In the genomic region with DNA sequence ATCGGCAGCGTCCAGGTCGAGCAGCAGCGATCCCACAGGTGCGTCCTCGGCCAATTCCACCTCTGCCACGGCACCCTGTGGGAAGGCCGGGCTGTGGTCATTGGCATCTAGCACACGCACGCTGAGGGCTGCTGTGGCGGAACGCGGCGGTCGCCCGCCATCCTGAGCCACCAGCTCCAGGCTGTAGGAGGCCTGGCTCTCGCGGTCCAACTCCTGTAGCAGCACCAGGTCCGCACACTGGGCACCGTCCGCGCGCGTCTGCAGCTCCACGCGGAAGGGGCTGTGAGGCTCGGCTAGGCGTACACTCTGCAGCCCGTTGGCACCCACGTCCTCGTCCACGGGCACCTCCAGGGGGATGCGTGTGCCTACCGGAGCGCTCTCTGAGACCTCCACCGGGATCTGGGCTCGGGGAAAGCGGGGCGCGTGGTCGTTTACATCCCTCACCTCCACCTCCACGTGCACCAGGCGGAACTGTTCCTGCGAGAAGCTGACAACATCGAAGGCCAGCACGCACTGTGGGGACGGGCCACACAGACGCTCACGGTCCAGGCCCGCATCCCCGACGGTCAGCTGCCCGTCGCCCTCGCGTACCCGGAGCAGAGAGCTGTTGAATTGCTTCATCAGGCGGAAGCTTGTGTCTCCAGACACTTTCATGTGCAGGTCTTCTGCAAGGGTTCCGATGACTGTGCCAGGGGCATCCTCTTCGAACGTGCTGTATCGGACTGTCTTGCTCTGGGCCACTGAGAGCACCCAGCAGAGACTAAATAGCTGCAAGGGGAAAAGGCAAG, we compare ENCODE assay signal across 8 mouse cellular contexts. TPM values are rescaled to one million over a fixed set of nuclear protein-coding genes. Genes with fewer than 3 reads are reported as not detected.
DNase-seq lines count a peak whose midpoint lies in the region; ATAC-seq and TF ChIP-seq lines count a peak whose summit lies in the region.

No protein-coding gene starts in this region.

- H3K4me3 ChIP-seq in heart, adult 2 months = peak overlapping the region; percentile 4
- H3K4me3 ChIP-seq in testis, adult 2 months (ENCODE audit: control insufficient read depth, low read depth, low read length) = peak overlapping the region; percentile 80
- H3K4me3 ChIP-seq in intestine, postnatal 0 days (ENCODE audit: low read depth, low read length) = peak overlapping the region; percentile 37
- peak overlapping the region; percentile 58 for H3K4me3 ChIP-seq in neural tube, embryonic 14.5 days (ENCODE audit: low read depth, low read length)

- no peak for TF ChIP-seq POLR2A in heart, adult 2 months (IDR thresholded peaks at IDR 0.05; ENCODE audit: insufficient read depth, low read depth, low read length)
- TF ChIP-seq POLR2A in testis, adult 2 months (IDR thresholded peaks at IDR 0.05; ENCODE audit: control insufficient read depth, low read depth, low read length) = no peak

- H3K27ac ChIP-seq in heart, adult 2 months = no peak overlapping the region
- H3K27ac ChIP-seq in testis, adult 2 months (ENCODE audit: control insufficient read depth, insufficient read depth, low read depth, low read length) = no peak overlapping the region
- H3K27ac ChIP-seq in intestine, postnatal 0 days (ENCODE audit: low read depth, low read length) = no peak overlapping the region
- H3K27ac ChIP-seq in neural tube, embryonic 14.5 days (ENCODE audit: low read depth, low read length) = peak overlapping the region; percentile 75

- H3K4me2 ChIP-seq in intestine, postnatal 0 days (replicated peaks; ENCODE audit: low read depth) = peak overlapping the region; percentile 67
- H3K4me2 ChIP-seq in neural tube, embryonic 14.5 days (ENCODE audit: low read depth, low read length) = peak overlapping the region; percentile 85

- WGBS in heart, adult 2 months = 5% methylated on average over 62 of the region's 62 CpGs
- WGBS in intestine, postnatal 0 days = 4% methylated on average over 62 of the region's 62 CpGs
- 1% methylated on average over 61 of the region's 62 CpGs for WGBS in neural tube, embryonic 14.5 days

- H3K9ac ChIP-seq in heart, adult 2 months (ENCODE audit: low read depth, low read length) = no peak overlapping the region
- no peak overlapping the region for H3K9ac ChIP-seq in intestine, postnatal 0 days (ENCODE audit: low read depth, low read length)
- peak overlapping the region; percentile 72 for H3K9ac ChIP-seq in neural tube, embryonic 14.5 days (replicated peaks; ENCODE audit: low read depth, low read length)

- no peaks in the 10 kb centered on the region for H3K9me3 ChIP-seq in intestine, postnatal 0 days (ENCODE audit: control insufficient read depth)
- H3K9me3 ChIP-seq in neural tube, embryonic 14.5 days (ENCODE audit: control insufficient read depth, low read length) = no peaks in the 10 kb centered on the region

- ATAC-seq in intestine, postnatal 0 days = 0 out of 2 replicates have a peak, but pooled peaks have one; percentile 18
- ATAC-seq in neural tube, embryonic 14.5 days (ENCODE audit: low read depth) = peak; percentile 38

- H3K27me3 ChIP-seq in heart, adult 2 months (ENCODE audit: control insufficient read depth, insufficient read depth, low read length) = peaks cover 36% of the 10 kb centered on the region
- peaks cover 5% of the 10 kb centered on the region; the same call in 1 of the 2 replicates for H3K27me3 ChIP-seq in testis, adult 2 months (ENCODE audit: control insufficient read depth, insufficient read depth, low read length)
- peaks cover 70% of the 10 kb centered on the region for H3K27me3 ChIP-seq in intestine, postnatal 0 days (replicated peaks; ENCODE audit: control insufficient read depth, insufficient read depth, low read length)
- peaks cover 23% of the 10 kb centered on the region for H3K27me3 ChIP-seq in neural tube, embryonic 14.5 days (ENCODE audit: control insufficient read depth, insufficient read depth, low read length)

- no peaks in the 10 kb centered on the region for H3K4me1 ChIP-seq in heart, adult 2 months (ENCODE audit: control insufficient read depth, insufficient read depth, low read length)
- H3K4me1 ChIP-seq in testis, adult 2 months (ENCODE audit: control insufficient read depth, insufficient read depth, low read length) = peaks cover 45% of the 10 kb centered on the region
- H3K4me1 ChIP-seq in intestine, postnatal 0 days (replicated peaks; ENCODE audit: control insufficient read depth, insufficient read depth, low read length) = 0 out of 2 replicates have a peak, but pooled peaks cover 4% of the 10 kb centered on the region
- peaks cover 17% of the 10 kb centered on the region for H3K4me1 ChIP-seq in neural tube, embryonic 14.5 days (ENCODE audit: control insufficient read depth, insufficient read depth, low read length)

- TF ChIP-seq EP300 in heart, adult 2 months (IDR thresholded peaks at IDR 0.05; ENCODE audit: insufficient read depth, low read depth, low read length) = no peak

- DNase-seq in heart, adult 2 months = no peak
- DNase-seq in heart, postnatal 10 days = no peak
- no peak for DNase-seq in testis, postnatal 14 days (ENCODE audit: low spot score)
- no peak for DNase-seq in adipocyte (ENCODE audit: low spot score)
- no peak for DNase-seq in lung, postnatal 25 days (ENCODE audit: low spot score)

- intact Hi-C loops in heart, adult 2 months (cut with DNase I) = loop anchor here (10.0 kb wide), 1 partner anchor 144 kb away; no protein-coding TSS in a partner anchor
- intact Hi-C loops in heart, postnatal 10 days (cut with DNase I) = no loop called here

- no peaks in the 10 kb centered on the region for H3K36me3 ChIP-seq in heart, adult 2 months (ENCODE audit: control insufficient read depth, insufficient read depth, low read length)
- no peaks in the 10 kb centered on the region for H3K36me3 ChIP-seq in testis, adult 2 months (ENCODE audit: control insufficient read depth, insufficient read depth, low read length)
- no peaks in the 10 kb centered on the region for H3K36me3 ChIP-seq in intestine, postnatal 0 days (ENCODE audit: control insufficient read depth, insufficient read depth)
- no peaks in the 10 kb centered on the region for H3K36me3 ChIP-seq in neural tube, embryonic 14.5 days (ENCODE audit: control insufficient read depth, insufficient read depth, low read length)

- no peaks in the 10 kb centered on the region for H3K79me2 ChIP-seq in heart, adult 2 months (replicated peaks; ENCODE audit: control insufficient read depth, insufficient read depth, low read length)

- no peak for TF ChIP-seq CTCF in heart, adult 2 months (IDR thresholded peaks at IDR 0.05)
- no peak for TF ChIP-seq CTCF in testis, adult 2 months (IDR thresholded peaks at IDR 0.05; ENCODE audit: control insufficient read depth, insufficient read depth, insufficient replicate concordance, low read depth, low read length)
- no peak for TF ChIP-seq CTCF in intestine, postnatal 0 days (IDR thresholded peaks at IDR 0.05; ENCODE audit: low read depth)

RNA-seq across cellular contexts. Expression of gene Pcdh8, which starts 0.6 kb away (rescaled TPM):
- total RNA-seq in heart, adult 2 months (2021) = not detected
- not detected in 2 replicates for polyA plus RNA-seq in heart, adult 2 months (2012; rRNA removed)
- total RNA-seq in heart, postnatal 10 days (2021) = not detected
- 0.58 and 0.63 TPM in 2 replicates for polyA plus RNA-seq in testis, adult 2 months (2012; rRNA removed)
- polyA plus RNA-seq in intestine, postnatal 0 days (2015; fragmentation: Nextera tagmentation; extraction: Ambion mirVana) = 0.34 and 0.40 TPM in 2 replicates
- 29.6 and 32.5 TPM in 2 replicates for polyA plus RNA-seq in neural tube, embryonic 14.5 days (2014; fragmentation: Nextera tagmentation; extraction: Ambion mirVana)

Comparison
In these comparisons a context has a peak if more than half of its experiments do, and no peak if none do; other contexts are left out.
1. H3K4me3 ChIP-seq: peak in every context shown above with its lines; median percentile 80 in testis, adult 2 months; 58 in neural tube, embryonic 14.5 days; 37 in intestine, postnatal 0 days; 4 in heart, adult 2 months.
2. RNA of gene Pcdh8, which starts 0.6 kb away (polyA plus RNA-seq): 29.6 to 32.5 TPM in neural tube, embryonic 14.5 days; 0.58 to 0.63 TPM in testis, adult 2 months, 0.34 to 0.40 TPM in intestine, postnatal 0 days and not detected in heart, adult 2 months; every median in the first group is over 10 times any median in the second.